Mouse (Mus musculus) hindbrain, postnatal 0 days (tissue): Measurements from ENCODE around the gene Ackr3. TPM values are rescaled to one million over a fixed set of nuclear protein-coding genes. Genes with fewer than 3 reads are reported as not detected.

Experiments used
- ATAC-seq: fragments of 200-750 bp; cut with Nextera tagmentation; 2 replicates; pipeline ENCODE4 v1.8.0; 2017; ENCODE audit warnings: mild to moderate bottlenecking, moderate TSS enrichment, moderate library complexity
- DNase-seq: peaks from one replicate; pipeline ENCODE4 v3.0.0-alpha.2; 2015; ENCODE audit warnings: low spot score
- H3K27ac ChIP-seq: fragments of 300-500 bp; sonication (generic); 2 replicates; pipeline ENCODE4 v1.5.1; 2014; ENCODE audit warnings: mild to moderate bottlenecking
- H3K27me3 ChIP-seq: fragments of 300-500 bp; sonication (generic); 2 replicates; pipeline ENCODE4 v1.6.1; 2014; ENCODE audit warnings: low read length, mixed read lengths; ENCODE audit not compliant: insufficient read depth
- H3K36me3 ChIP-seq: fragments of 300-500 bp; sonication (generic); 2 replicates; pipeline ENCODE4 v1.6.1; 2014; ENCODE audit warnings: low read length, mixed read lengths; ENCODE audit not compliant: insufficient read depth
- H3K4me1 ChIP-seq: fragments of 300-500 bp; sonication (generic); 2 replicates; pipeline ENCODE4 v1.6.1; 2014; ENCODE audit warnings: antibody characterized with exemption, low read length, mixed read lengths; ENCODE audit not compliant: insufficient read depth
- H3K4me2 ChIP-seq: fragments of 300-500 bp; sonication (generic); 2 replicates; pipeline ENCODE4 v1.6.1; 2014; ENCODE audit warnings: low read depth, mild to moderate bottlenecking, low read length, moderate library complexity, mixed read lengths
- H3K4me3 ChIP-seq: fragments of 300-500 bp; sonication (generic); 2 replicates; pipeline ENCODE4 v1.5.1; 2014; ENCODE audit warnings: low read length
- H3K9ac ChIP-seq: fragments of 300-500 bp; sonication (generic); replicated peaks from 2 replicates; pipeline ENCODE4 v1.6.1; 2014; ENCODE audit warnings: mild to moderate bottlenecking, low read length, moderate library complexity, mixed read lengths
- H3K9me3 ChIP-seq: fragments of 300-500 bp; sonication (generic); 2 replicates; pipeline ENCODE4 v1.6.1; 2016; ENCODE audit warnings: low read length, mixed read lengths
- CTCF ChIP-seq: IDR thresholded peaks from 2 replicates; pipeline ENCODE4 v1.5.1; 2016; ENCODE audit warnings: antibody characterized with exemption, control low read depth, low read depth
- WGBS: fragments of 180-500 bp; shearing (Covaris S2); extraction: QIAGEN DNeasy Blood & Tissue Kit; methylation state at CpG from one replicate; pipeline ENCODE4 v1.1.7; 2014; 5-methylcytosine and 5-hydroxymethylcytosine counted together
- polyA plus RNA-seq: library from polyadenylated mRNA; unstranded; fragments of >200 nt; fragmentation: Nextera tagmentation; extraction: Ambion mirVana; gene quantifications from 2 replicates; pipeline ENCODE4 v1.2.1, GENCODE M21; 2015
- total RNA-seq: library from RNA; depleted of rRNA; stranded (reverse); fragments of >200 nt; gene quantifications from 2 replicates; pipeline ENCODE4 v1.2.3, GENCODE M21; 2014; rRNA removed

The Ackr3 gene
- total and polyA plus RNA-seq, 2 experiments from 2014 or later: 7.4 to 13.1 TPM

DNA sequence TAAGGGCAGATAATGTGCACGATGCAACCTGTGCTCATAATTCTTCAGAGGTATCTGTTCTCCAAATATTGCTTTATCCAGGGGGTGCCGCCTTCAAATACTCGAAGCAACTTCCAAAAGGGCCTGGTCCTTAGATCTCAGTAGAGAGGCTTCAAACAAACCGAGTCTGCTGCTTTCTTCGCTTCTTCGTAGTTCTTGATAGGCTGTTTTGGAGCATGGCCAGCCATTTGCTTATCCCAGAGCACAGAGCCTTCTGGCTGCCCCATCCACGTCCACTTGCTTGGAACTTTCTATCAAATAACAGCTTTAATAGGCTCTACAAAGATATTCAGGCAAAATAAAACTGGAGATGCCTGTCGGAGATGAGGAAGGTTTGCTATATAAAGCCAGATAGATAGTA is 58.6 kb downstream of the Ackr3 start:
- Histone ChIP-seq H3K27me3 (no peaks in the 10 kb centered on the region), H3K27ac (no peak overlapping the region), H3K36me3 (no peaks in the 10 kb centered on the region), H3K4me2 (no peak overlapping the region), H3K9ac (no peak overlapping the region), H3K4me3 (no peak overlapping the region), H3K9me3 (no peaks in the 10 kb centered on the region), H3K4me1 (no peaks in the 10 kb centered on the region)
- WGBS: 68% methylated on average over 8 of the region's 8 CpGs
- ATAC-seq (no peak), DNase-seq (no peak)
- TF ChIP-seq CTCF: no peak

Other genes with a start within 250 kb of the Ackr3 start
- gene Asb18, start 189.3 kb upstream of the Ackr3 start, total RNA-seq: 1.2 and 7.6 TPM in 2 replicates
- gene Asb18, start 189.3 kb upstream of the Ackr3 start, polyA plus RNA-seq: 0.49 and 0.95 TPM in 2 replicates
- 0.58 and 1.8 TPM in 2 replicates for gene Iqca, start 50.6 kb upstream of the Ackr3 start, total RNA-seq
- gene Iqca, start 50.6 kb upstream of the Ackr3 start, polyA plus RNA-seq: 0.71 and 1.2 TPM in 2 replicates